Mouse (Mus musculus): ENCODE results near the gene Foxd2.

The Foxd2 gene

GRCm38 (mm10) chr4:114912705-114913593 is 4.3 kb upstream of the Foxd2 start:
- DNase-seq (ENCODE audit: low spot score) = no peak

- DNase-seq (ENCODE audit: low spot score) = no peak
These were observed 1.2 kb upstream of the Foxd2 start for GRCm38 (mm10) chr4:114909602-114910484.

DNA sequence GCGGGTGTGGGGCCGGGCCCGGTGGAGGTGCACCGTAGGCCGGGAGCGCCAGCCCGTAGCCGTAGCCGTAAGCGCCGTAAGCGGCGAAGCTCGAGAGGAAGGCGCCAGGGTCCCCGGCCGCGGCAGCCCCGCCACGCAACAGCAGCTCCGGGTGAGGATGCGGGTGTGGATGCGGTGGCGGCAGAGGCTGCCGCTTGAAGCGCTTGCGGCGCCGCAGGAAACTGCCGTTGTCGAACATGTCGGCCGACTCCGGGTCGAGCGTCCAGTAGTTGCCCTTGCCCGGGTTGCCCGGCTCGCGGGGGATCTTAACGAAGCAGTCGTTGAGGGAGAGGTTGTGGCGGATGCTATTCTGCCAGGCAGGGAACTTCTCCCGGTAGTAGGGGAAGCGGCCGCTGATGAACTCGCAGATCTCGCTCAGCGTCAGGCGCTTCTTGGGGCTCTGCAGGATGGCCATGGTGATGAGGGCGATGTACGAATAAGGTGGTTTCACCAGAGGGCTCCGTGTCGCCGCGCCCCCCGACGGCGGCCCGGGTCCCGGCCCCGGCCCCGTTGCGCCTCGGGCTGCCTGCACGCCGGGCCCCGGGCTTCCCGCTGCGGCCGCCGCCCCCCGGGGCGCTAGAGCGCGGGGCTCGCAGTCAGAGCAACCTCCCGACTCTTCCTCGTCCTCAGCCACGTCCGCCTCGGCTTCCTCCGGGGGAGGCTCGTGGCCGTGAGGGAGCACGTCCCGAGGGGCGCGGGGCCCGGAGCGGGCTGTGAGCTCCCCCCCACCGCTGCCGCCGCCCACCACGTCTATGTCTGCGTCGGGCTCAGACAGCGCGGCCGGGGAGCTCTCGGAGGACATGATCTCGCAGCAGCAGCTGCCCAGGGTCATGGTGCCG is 483 bp downstream of the Foxd2 start:
- no peak for DNase-seq (ENCODE audit: low spot score)

DNA sequence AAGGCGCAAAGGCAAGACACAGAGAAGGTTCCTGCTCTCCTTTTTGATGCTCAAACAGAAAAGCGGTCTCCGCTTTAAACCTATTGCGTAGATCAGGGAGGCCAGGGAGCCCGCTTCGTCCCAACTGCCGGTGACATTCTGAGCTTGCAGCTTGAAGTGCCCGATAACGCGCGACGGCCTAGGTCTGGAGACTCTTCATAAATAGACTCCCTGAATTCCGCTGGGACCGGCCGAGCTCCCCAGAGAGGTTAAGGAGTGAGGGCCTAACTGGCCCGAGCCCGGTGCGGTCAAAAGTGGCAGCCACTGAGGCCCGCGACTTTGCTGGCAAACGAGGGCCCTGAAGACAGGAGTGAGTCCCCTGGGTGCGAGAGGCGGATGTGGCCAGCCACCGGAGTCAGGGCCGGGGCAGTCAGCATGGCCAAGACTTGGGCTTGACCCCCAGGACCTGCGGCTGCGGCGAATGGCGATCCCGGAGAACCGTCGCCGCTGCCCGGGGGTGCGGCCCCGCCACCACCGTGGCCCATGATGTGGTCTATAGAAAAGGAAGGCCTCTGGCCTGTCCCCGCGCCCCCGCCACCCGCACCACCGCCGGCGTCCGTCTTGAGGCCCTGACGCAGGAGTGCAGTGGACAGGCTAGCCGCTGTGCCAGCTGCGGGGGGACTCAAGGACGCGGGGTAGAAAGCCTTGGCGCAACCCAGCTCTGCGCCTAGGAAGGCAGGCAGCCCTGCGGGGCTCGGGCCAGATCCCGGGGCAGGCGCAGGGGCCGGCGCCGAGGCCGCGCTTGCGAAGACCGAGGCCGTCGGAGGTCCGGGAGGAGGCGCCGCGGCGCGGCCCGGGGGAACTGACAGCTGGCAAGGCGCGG is 1.4 kb downstream of the Foxd2 start:
- DNase-seq (ENCODE audit: low spot score) = no peak

- no peak for DNase-seq (ENCODE audit: low spot score)
These were observed 2.5 kb downstream of the Foxd2 start for GRCm38 (mm10) chr4:114905969-114906680.

DNA sequence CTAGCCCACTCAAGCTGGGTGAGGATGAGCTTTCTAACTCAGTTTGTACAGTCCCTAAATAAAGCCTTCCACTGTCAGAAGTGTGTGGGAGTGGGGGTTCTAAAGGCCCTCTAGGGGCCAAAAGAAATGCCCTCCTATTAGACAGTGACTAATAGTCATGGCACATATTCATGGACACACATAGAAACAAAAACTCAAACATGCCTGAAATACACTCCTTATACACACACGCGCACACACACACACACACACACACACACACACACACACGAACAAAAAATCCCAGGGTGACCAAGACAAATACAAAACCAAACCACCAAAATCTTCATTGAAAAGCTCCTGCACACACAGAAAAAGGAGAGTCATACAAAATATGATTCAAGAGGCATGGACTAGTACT is 3.2 kb downstream of the Foxd2 start:
- no peak for DNase-seq (ENCODE audit: low spot score)

DNA sequence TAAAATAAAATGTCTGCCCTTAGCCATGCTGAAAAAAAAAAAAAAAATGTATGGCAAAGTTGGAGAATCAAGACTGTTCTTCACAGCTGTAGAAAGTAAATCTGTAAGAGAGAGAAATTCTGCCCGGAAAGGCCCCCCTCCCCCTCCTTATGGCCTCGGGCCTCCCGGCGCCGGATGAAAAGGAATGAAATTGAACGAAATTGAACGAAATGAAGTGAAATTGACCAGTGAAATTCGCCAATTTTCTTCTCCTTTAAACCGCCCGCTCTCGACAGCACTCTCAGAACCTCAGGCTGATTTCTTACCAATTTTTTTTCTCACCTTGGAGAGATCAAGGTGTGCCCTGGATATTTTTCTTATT is 5.3 kb downstream of the Foxd2 start:
- no peak for DNase-seq (ENCODE audit: low spot score)

- no peak for DNase-seq (ENCODE audit: low spot score)
These were observed 5.8 kb downstream of the Foxd2 start for GRCm38 (mm10) chr4:114902641-114903421.

DNA sequence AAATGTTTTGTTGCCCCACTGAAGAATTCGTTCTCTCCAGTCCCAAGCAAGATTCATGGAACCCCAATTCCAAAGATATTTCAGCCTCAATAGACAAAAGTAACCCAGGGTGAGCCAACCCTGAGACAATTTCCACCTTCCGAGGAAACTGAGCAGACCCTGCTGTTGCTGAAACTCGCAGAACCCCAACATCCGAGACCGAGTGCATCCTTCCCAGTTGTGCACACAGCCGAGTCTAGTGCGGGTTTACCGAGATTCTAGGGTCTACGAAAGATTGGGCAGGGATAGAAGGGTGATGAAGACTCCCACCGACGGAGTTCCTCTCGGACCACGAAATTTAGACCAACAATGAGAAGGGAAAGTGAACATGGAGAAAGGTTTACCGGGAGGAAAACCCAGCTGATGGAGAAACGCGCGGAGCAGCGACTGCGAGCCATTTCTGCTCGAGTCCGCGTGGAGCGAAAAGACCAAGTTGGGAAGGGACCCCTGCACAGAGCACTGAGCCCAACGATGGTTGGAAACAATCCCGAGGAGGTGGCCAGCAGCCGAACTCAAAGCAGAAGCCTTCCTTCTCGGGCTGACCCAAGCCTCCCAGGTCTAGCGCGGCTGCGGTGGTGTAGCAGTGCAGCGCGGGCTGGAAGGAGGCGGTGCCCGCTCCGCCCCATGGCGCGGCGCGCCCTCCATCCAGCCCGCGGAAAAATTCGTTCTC is 6.9 kb downstream of the Foxd2 start:
- no peak for DNase-seq (ENCODE audit: low spot score)

DNA sequence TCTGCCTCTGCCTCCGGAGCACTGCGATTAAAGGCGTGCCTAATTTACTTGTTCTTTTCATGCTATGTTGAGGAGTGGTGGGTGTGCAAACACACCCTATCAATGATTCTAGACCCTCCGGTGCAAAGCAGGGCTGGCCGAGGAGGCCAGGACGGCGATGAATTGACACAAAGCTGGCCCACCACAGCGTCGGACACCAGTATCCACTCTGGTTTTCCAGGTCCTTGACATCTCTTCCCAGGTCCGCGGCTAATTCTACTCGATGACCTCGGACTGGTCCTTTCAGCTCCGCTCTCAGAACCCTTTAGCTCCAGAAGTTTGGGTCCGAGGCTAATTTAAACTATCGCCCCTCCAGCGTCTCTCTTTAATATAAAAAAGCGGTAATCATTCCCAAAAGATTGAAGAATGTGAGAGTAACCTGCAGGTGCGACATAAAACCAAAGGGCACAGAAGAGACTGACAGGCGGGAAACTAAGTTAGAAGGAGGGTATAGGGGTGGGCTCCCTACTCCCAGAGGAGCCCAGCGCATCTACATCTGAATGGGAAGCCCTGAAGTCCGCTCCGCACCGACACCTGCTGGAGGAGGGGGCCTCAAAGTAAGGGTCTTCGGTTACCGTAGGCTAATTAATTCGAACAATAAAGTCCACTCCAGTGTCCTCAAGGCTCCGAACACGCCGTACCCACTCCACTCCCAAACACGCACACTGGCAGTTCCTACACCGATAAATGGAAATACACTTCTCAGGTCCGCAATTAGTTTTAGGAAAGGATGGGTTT is 7.6 kb downstream of the Foxd2 start:
- no peak for DNase-seq (ENCODE audit: low spot score)

DNA sequence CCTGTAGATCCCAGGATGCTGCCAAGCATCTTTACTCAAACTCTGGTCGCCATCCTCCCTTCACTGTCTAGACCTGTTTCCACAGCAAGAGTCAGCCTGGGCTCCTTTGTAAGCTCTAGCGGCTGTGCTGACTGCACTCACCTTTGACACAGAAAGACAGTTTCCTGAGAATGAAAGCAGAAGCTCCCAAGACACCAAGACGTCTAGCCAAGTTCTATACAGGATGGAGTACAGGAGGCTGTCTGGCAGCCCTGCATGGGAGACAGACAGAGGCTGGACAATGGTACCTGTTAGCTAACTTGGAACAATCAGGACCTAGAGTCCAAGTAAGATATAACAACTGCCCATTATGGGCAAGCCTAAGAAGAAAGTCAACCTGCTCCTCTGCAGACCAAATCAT is 8.8 kb downstream of the Foxd2 start:
- DNase-seq (ENCODE audit: low spot score) = no peak

- DNase-seq (ENCODE audit: low spot score) = no peak
These were observed 10.8 kb downstream of the Foxd2 start for GRCm38 (mm10) chr4:114897853-114898252.

GRCm38 (mm10) chr4:114882232-114882631 is 26.4 kb downstream of the Foxd2 start:
- no peak for DNase-seq (ENCODE audit: low spot score)

GRCm38 (mm10) chr4:114876441-114876972 is 32.2 kb downstream of the Foxd2 start:
- DNase-seq (ENCODE audit: low spot score) = no peak

DNA sequence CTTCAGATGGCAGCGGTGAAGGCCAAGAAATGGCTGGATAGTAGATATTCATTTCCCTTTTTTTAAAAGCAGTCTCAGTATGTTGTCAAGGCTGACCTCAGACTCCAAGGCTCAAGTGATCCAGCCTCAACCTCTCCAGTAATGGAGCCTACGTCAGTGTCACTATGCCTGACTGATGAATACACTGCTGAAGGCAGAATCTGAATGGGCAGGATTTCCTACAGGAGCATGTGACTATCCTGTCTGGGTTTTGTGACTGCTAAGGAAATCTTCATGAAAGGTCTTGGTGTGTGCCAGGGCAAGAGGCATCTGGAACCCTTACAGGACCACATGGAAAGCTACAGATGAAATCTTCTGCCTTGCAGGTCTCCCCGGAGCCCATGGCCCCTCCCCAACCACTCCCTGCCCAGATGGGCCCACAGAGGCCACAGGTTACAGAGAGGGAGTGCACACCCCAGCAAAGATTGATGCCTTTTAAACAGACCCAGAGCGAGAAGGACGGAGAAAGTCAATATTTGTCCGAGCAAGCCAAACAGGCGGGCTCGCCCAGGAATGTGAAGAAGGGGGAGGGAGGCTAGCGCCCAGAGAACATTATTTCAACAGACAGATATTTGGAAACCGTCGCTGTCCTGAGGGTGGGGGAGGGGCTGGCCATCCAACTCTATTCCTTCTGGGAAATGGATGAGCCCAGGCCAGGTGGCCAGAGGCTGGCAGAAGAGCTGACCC is 38.7 kb downstream of the Foxd2 start:
- no peak for DNase-seq (ENCODE audit: low spot score)

GRCm38 (mm10) chr4:114863166-114863565 is 45.5 kb downstream of the Foxd2 start:
- DNase-seq (ENCODE audit: low spot score) = no peak

GRCm38 (mm10) chr4:114858426-114858825 is 50.2 kb downstream of the Foxd2 start:
- no peak for DNase-seq (ENCODE audit: low spot score)
